Mouse (Mus musculus) neural tube, embryonic 11.5 days (tissue): ENCODE results near the gene Plch2. TPM values are rescaled to one million over a fixed set of nuclear protein-coding genes. Genes with fewer than 3 reads are reported as not detected.

Source experiments
- ATAC-seq: fragments of 200-750 bp; cut with Nextera tagmentation; 2 replicates; pipeline ENCODE4 v1.8.0; 2017; ENCODE audit warnings: moderate number of reproducible peaks, mild to moderate bottlenecking, moderate TSS enrichment, moderate library complexity; ENCODE audit not compliant: insufficient read depth, low FRiP score, low TSS enrichment
- DNase-seq: peaks from one replicate; pipeline ENCODE4 v3.0.0-alpha.2; 2015; ENCODE audit warnings: low spot score
- H3K27ac ChIP-seq: fragments of 300-500 bp; sonication (generic); 2 replicates; pipeline ENCODE4 v1.5.1; 2014; ENCODE audit warnings: low read depth, mild to moderate bottlenecking, low read length
- H3K27me3 ChIP-seq: fragments of 300-500 bp; sonication (generic); 2 replicates; pipeline ENCODE4 v1.6.1; 2014; ENCODE audit warnings: mild to moderate bottlenecking, low read length, mixed read lengths; ENCODE audit not compliant: control insufficient read depth, insufficient read depth
- H3K36me3 ChIP-seq: fragments of 300-500 bp; sonication (generic); 2 replicates; pipeline ENCODE4 v1.6.1; 2014; ENCODE audit warnings: mild to moderate bottlenecking, low read length, moderate library complexity, mixed read lengths; ENCODE audit not compliant: control insufficient read depth, insufficient read depth
- H3K4me1 ChIP-seq: fragments of 300-500 bp; sonication (generic); 2 replicates; pipeline ENCODE4 v1.6.1; 2014; ENCODE audit warnings: low read length, mixed read lengths; ENCODE audit not compliant: control insufficient read depth, insufficient read depth
- H3K4me2 ChIP-seq: fragments of 300-500 bp; sonication (generic); 2 replicates; pipeline ENCODE4 v1.6.1; 2014; ENCODE audit warnings: low read depth, mild to moderate bottlenecking, moderate library complexity
- H3K4me3 ChIP-seq: fragments of 300-500 bp; sonication (generic); 2 replicates; pipeline ENCODE4 v1.5.1; 2014; ENCODE audit warnings: low read depth, low read length
- H3K9ac ChIP-seq: fragments of 300-500 bp; sonication (generic); 2 replicates; pipeline ENCODE4 v1.6.1; 2014; ENCODE audit warnings: mild to moderate bottlenecking, low read length
- H3K9me3 ChIP-seq: fragments of 300-500 bp; sonication (generic); 2 replicates; pipeline ENCODE4 v1.6.1; 2016; ENCODE audit warnings: low read length; ENCODE audit not compliant: control insufficient read depth
- WGBS: fragments of 180-500 bp; shearing (Covaris S2); extraction: QIAGEN DNeasy Blood & Tissue Kit; methylation state at CpG from one replicate; pipeline ENCODE4 v1.1.7; 2014; 5-methylcytosine and 5-hydroxymethylcytosine counted together
- polyA plus RNA-seq: library from polyadenylated mRNA; unstranded; fragments of >200 nt; fragmentation: Nextera tagmentation; extraction: Ambion mirVana; gene quantifications from 2 replicates; pipeline ENCODE4 v1.2.1, GENCODE M21; 2014

Gene Plch2
- polyA plus RNA-seq, 1 experiment from 2014 or later: 1.6 TPM

GRCm38 (mm10) chr4:154948066-154948939, 108.3 kb downstream of the Plch2 start:
- DNase-seq: peak; percentile 64
- Histone ChIP-seq H3K36me3 (no peaks in the 10 kb centered on the region), H3K4me2 (peak overlapping the region; percentile 32), H3K27me3 (peaks cover 3% of the 10 kb centered on the region; the same call in 1 of the 2 replicates), H3K9ac (no peak overlapping the region; the same call in 1 of the 2 replicates), H3K4me1 (peaks cover 34% of the 10 kb centered on the region), H3K4me3 (no peak overlapping the region), H3K9me3 (no peaks in the 10 kb centered on the region), H3K27ac (peak overlapping the region; percentile 49)
- WGBS: 44% methylated on average over 14 of the region's 14 CpGs
- ATAC-seq: 0 out of 2 replicates have a peak, but pooled peaks have one; percentile 10

- H3K9ac ChIP-seq: peak overlapping the region; percentile 53
- H3K4me2 ChIP-seq: peak overlapping the region; percentile 56
- no peaks in the 10 kb centered on the region for H3K36me3 ChIP-seq
- H3K27ac ChIP-seq: peak overlapping the region; percentile 40
- DNase-seq (peak; percentile 87), ATAC-seq (peak; percentile 68)
- under 1% methylated on average over 8 of the region's 8 CpGs for WGBS
- no peaks in the 10 kb centered on the region for H3K27me3 ChIP-seq
- H3K9me3 ChIP-seq: no peaks in the 10 kb centered on the region
- peaks cover 26% of the 10 kb centered on the region for H3K4me1 ChIP-seq
- H3K4me3 ChIP-seq: peak overlapping the region; percentile 34
Observed at GRCm38 (mm10) chr4:154946319-154946718, 110.3 kb downstream of the Plch2 start.

- Histone ChIP-seq H3K9me3 (no peaks in the 10 kb centered on the region), H3K9ac (no peak overlapping the region), H3K27me3 (no peaks in the 10 kb centered on the region), H3K4me2 (no peak overlapping the region), H3K27ac (no peak overlapping the region), H3K4me3 (no peak overlapping the region), H3K4me1 (peaks cover 21% of the 10 kb centered on the region), H3K36me3 (no peaks in the 10 kb centered on the region)
- WGBS: 21% methylated on average over 2 of the region's 2 CpGs
- ATAC-seq: peak; percentile 73
- DNase-seq: peak; percentile 72
Observed at GRCm38 (mm10) chr4:154944121-154944590, 112.4 kb downstream of the Plch2 start.

- Histone ChIP-seq H3K36me3 (no peaks in the 10 kb centered on the region), H3K9ac (no peak overlapping the region), H3K9me3 (no peaks in the 10 kb centered on the region), H3K27ac (no peak overlapping the region), H3K4me1 (peaks cover 14% of the 10 kb centered on the region), H3K27me3 (no peaks in the 10 kb centered on the region), H3K4me3 (no peak overlapping the region), H3K4me2 (no peak overlapping the region)
- 91% methylated on average over 6 of the region's 6 CpGs for WGBS
- peak; percentile 6 for DNase-seq
- no peak for ATAC-seq
Observed at GRCm38 (mm10) chr4:154943323-154944039, 113.1 kb downstream of the Plch2 start.

GRCm38 (mm10) chr4:154942632-154943322, 113.8 kb downstream of the Plch2 start:
- Histone ChIP-seq H3K27me3 (no peaks in the 10 kb centered on the region), H3K9ac (no peak overlapping the region), H3K9me3 (no peaks in the 10 kb centered on the region), H3K4me1 (peaks cover 12% of the 10 kb centered on the region), H3K36me3 (no peaks in the 10 kb centered on the region), H3K4me3 (no peak overlapping the region), H3K27ac (no peak overlapping the region), H3K4me2 (no peak overlapping the region)
- WGBS: 86% methylated on average over 10 of the region's 10 CpGs
- ATAC-seq: no peak
- DNase-seq: no peak

- Histone ChIP-seq H3K36me3 (no peaks in the 10 kb centered on the region), H3K4me1 (peaks cover 8% of the 10 kb centered on the region), H3K27me3 (no peaks in the 10 kb centered on the region), H3K4me2 (no peak overlapping the region), H3K4me3 (no peak overlapping the region), H3K27ac (no peak overlapping the region), H3K9ac (no peak overlapping the region), H3K9me3 (no peaks in the 10 kb centered on the region)
- 88% methylated on average over 4 of the region's 5 CpGs for WGBS
- ATAC-seq (no peak), DNase-seq (no peak)
Observed at GRCm38 (mm10) chr4:154941831-154942230, 114.8 kb downstream of the Plch2 start.

GRCm38 (mm10) chr4:154940156-154940555, 116.4 kb downstream of the Plch2 start:
- H3K4me3 ChIP-seq: no peak overlapping the region
- no peaks in the 10 kb centered on the region for H3K36me3 ChIP-seq
- no peak for DNase-seq
- no peaks in the 10 kb centered on the region for H3K27me3 ChIP-seq
- no peak overlapping the region for H3K27ac ChIP-seq
- no peaks in the 10 kb centered on the region for H3K9me3 ChIP-seq
- no peak overlapping the region for H3K9ac ChIP-seq
- ATAC-seq: no peak
- H3K4me2 ChIP-seq: no peak overlapping the region
- no peaks in the 10 kb centered on the region; the same call in none of the 2 replicates for H3K4me1 ChIP-seq
- 84% methylated on average over 2 of the region's 2 CpGs for WGBS

- Histone ChIP-seq H3K27ac (no peak overlapping the region), H3K27me3 (no peaks in the 10 kb centered on the region), H3K4me3 (no peak overlapping the region), H3K9ac (no peak overlapping the region), H3K4me2 (no peak overlapping the region), H3K36me3 (no peaks in the 10 kb centered on the region), H3K4me1 (no peaks in the 10 kb centered on the region), H3K9me3 (no peaks in the 10 kb centered on the region)
- DNase-seq: no peak
- WGBS: 80% methylated on average over 1 of the region's 1 CpGs
- ATAC-seq: no peak
Observed at GRCm38 (mm10) chr4:154937746-154938145, 118.8 kb downstream of the Plch2 start.
